Mouse (Mus musculus): ENCODE results near the gene Gm11983.
"Not testable (repeated sequence)": the region's sequence is repeated elsewhere in the genome, so short reads cannot be mapped to it uniquely, and the experiment has no call there.

The Gm11983 gene

DNA sequence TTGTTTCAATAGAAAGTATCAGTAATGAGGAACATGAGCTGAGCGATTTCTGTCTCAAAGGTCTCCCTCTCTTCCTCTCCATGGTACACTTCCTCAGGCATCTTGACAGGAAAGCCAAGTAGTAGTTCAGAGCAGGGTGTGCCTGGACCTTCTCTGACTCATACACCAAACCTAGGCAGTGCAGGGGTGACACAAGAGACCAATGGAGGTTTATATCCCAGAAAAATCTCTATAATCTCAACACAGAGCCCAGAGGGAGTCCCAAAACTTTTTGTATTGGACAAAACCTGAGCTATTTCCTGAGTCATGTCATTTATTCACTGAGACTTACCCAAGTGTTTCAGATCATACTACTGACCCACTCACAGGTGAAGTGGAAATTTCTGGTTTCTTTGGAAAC, at the start of gene Gm11983:
TSS of gene Gm11983 (minus strand) at position 101 of the 400 bp plus-strand sequence.
- no peak for DNase-seq (ENCODE audit: extremely low read depth, insufficient read length, low spot score)

DNA sequence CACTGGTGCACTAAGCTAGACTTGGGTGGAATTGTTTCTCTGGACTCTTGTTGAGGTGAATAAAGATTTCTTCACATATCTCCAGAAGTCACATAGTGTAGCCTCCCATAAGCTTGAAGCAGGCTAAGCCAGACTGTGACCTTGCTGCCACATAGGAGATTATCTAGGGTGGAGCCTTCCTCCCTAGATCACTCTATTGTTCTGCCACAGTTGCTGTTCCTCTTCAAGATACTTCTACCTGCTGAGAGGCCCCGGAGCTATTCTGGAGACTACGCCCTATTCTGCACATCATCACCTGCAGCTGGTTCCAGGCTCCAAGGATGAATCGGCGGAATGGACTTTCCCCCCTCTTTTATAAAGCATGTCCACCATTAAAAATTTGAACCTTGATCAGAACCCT, 45.6 kb upstream of the Gm11983 start:
- DNase-seq (ENCODE audit: extremely low read depth, insufficient read length, low spot score): not testable (repeated sequence)

DNA sequence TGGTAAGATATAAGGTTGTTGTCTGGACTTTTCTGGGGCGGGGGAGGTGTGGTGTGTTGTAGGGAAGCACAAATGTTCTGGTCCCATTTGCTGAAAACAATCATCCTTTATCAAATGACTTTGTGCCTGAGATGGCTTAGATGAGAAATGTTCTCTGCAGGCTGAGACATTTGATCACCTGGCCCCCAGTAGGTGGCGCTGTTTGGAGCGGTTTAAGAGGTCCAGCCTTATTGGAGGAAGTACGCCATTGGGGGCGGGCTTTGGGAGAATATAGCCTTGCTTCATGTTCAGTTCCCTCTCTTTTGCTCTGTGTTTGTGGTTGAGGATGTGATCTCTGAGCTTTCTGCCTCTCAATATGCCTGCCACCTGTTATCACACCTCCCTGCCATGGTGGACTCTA, 44.2 kb upstream of the Gm11983 start:
- no peak for DNase-seq (ENCODE audit: extremely low read depth, insufficient read length, low spot score)

DNA sequence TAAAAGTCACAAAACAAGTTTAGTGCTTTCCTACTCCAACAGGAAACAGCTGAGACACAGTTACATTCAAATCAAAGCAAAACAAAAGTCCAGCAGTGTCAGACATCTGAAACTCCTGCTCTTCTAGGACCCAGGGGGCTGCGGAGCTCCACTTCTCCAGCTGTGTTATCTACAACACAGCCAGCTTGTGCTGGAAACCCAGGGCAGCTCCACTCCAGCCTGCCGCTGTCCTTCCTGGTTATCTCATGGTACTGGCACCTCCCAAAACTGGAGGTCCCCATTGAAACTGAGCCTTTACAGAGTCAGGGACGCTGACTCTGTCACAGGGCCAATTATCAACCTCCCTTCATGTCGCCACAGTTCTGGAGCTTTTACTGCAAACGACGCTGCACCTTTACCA, 40.3 kb upstream of the Gm11983 start:
- no peak for DNase-seq (ENCODE audit: extremely low read depth, insufficient read length, low spot score)

DNA sequence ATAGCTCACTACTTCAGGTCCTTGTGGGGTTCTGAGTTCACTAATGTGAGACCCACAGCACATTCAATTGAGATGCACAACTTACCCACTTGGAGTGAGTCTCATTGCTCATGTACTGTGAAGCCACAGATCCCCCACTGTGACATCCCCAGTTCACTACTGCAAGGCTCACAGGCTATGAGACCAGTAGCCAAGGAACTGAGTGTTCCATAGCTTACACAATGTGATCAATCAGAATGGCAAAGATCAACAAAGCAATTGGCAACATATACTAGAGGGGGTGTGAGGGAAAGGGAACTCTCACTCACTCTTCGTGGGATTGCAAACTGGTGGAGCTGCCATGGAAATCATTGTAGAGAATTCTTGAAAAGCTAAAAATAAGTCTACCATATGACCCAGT, 33.5 kb upstream of the Gm11983 start:
- DNase-seq (ENCODE audit: extremely low read depth, insufficient read length, low spot score): no peak

DNA sequence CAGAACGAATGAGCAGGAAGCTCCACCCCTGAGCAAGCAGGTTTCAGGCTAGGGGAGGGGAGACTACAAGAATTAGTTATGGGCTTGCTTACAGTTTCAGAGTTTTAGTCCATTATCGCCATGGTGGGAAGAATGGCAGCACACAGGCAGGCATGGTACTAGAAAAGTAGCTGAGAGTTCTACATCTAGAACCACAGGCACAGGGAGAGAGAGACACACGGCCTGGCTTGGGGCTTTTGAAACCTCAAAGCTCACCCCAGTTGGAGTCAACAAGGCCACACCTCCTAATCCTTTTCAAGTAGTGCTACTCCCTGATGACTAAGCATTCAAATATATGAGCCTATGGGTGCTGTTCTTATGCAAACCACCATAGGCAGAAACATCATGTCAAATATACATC, 28.1 kb upstream of the Gm11983 start:
- no peak for DNase-seq (ENCODE audit: extremely low read depth, insufficient read length, low spot score)

DNA sequence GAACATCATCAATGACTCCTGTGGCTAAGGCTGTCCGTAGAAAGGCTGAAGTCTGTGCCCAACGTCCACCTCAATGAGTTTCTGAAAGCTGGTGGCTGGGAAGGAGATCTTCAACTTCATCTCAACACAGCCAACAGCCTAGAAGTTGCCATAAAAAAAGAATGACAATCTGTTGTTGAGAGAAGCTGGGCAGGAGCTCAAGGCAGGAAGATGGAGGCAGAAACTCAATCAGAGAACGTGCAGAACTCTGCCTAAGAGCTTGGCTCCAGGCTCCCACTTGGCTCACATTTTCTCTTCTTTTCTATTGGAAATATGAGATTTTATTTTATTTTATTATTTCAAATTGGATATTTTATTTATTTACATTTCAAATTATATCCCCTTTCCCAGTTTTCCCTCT, 24.7 kb upstream of the Gm11983 start:
- DNase-seq (ENCODE audit: extremely low read depth, insufficient read length, low spot score): no peak

DNA sequence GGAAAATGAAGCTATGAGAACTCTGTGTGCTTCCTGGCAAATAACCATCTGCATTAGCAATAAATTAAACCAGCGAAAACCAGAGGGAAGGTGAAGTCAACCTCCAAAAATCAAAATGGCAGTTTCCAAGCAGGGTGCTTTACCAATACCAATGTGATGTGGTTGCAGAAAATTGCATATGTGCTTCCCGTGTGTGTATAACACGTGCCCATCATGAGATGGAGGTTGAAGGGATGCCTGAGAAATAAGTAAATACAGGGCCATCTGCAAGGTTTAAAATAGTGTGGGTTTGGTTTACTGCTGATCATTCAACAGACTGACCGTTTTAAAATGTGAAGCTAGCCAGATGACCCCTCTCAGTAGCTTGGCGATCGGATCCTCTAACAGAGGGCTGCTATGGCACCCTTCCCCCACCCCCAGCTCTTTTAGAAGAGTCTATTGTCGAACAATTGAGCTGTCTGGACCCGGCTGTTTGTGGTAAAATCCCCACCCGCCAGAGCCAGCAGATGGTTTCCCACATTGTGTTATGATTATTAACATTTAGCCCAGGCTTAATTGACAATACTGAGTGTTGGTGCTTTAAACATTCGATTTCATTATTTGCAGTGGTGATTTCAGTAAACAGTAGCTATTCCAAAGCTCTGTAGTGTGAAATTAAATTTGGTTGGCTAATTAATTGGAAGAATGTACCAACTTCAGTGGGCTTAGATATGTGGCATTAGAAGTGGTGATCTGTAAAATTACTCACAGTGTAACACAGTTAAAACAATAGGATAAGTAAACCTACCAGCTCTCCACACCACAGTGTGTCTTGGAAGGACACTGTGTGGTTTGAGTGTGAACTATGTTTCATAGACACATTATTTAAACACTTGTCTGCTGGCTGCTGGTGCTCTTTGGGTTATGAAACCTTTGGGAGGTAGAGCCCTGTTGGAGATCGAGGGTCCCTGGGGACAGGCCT, 22.7 kb upstream of the Gm11983 start:
- no peak for DNase-seq (ENCODE audit: extremely low read depth, insufficient read length, low spot score)

DNA sequence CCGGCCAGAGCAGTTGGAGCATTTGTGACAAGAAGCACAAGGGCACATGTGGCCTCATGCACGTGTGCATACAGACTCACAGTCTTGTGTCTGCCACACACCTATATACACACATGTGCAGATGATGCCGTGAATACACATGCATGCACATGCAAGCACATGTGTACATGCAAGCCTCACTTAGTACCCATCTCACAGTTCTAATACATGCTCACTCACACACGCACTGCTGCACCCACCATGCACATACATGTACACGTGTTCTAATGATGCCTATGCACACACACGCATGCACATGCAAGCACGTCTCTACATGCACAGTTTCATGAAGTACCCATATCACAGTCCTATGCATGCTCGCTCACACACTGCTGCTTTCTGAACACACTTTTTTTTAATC, 21.6 kb upstream of the Gm11983 start:
- DNase-seq (ENCODE audit: extremely low read depth, insufficient read length, low spot score): no peak

DNA sequence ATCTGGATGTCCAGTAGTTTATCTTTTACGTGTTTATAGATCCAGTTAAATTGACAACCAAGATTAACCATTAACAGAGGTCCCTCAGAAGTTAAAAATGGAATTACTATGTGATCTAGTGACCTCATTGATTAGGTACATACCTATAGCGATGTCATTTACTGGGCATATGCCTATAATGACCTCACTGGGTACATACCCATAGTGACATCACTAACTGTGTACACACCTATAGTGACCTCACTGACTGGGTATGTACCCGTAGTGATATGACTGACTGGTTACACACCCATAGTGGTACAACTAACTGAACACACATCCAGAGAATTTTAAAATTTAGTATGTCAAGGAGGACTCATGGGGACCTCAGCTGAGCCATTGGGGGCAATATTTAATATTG, 18.5 kb upstream of the Gm11983 start:
- no peak for DNase-seq (ENCODE audit: extremely low read depth, insufficient read length, low spot score)

DNA sequence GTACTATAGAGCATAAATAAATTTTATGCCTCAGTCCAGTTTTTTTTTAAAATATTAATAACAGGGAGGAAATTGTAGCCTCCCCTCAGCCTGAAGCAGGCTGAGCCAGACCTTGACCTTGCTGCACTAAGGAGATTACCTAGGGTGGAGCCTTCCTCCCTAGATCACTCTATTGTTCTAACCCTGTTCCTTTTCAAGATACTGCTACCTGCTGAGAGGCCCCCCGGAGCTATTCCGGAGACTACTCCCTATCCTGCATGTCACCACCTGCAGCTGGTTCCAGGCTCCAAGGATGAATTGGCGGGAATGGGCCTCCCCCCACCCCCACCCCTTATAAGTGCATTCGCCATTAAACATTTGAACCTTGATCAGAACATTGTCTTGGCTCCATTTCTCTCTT, 15.9 kb upstream of the Gm11983 start:
- not testable (repeated sequence) for DNase-seq (ENCODE audit: extremely low read depth, insufficient read length, low spot score)

DNA sequence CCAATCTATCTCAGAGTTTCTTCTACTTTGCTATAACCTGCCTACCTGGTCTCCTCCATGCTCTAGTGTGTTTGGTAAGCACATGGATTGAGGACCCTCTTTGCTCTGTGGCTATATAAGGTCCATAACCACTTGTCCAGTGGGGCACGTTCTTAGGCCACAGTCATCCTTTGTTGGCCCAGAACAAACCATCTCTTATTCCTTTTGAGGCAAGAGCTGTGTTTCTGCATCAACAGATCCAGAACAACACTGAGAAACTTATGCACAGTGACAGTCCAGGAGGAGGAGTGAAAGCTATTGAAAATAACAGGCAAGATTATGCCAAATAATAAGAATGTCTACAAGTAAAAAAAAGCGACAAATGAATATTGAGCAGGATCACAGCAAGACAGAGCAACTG, 6.4 kb upstream of the Gm11983 start:
- no peak for DNase-seq (ENCODE audit: extremely low read depth, insufficient read length, low spot score)

DNA sequence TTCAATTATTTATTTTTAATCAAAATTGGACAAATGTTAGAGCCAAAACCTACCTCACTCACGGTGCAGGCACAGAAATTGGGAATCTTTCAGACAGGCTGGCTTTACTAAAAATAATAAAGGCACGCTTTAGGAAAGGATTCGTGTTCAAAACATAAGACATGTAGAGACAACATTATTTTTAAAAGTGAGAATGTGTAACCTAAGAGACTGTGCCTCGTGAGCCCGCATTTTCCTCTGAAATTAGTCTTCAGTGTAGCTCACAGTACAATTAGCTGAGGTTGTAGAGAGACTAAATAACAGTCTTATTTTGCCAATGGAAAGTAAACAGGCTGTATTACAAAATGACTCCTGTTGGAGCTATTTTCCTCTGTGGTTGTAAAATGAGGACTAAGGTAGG, 4.7 kb upstream of the Gm11983 start:
- no peak for DNase-seq (ENCODE audit: extremely low read depth, insufficient read length, low spot score)

DNA sequence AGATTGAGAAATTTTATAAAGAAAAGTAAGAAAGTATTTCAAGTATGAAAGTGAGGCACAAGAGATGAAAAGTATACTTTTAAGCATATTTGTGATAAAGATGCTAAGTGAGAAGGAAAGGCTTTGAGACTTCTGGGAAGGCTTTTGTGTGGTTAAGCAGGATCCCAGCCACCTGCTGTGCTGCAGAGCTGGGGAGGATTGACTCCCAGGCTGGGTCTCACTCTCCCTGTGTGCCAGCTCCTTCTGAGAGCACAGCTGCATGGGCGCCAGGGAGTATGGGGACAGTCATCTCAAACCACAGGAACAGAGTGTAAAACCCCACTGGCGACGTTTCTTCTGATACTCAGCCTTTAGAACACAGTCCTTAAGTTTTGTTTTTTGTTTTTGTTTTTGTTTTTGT, 3.3 kb upstream of the Gm11983 start:
- DNase-seq (ENCODE audit: extremely low read depth, insufficient read length, low spot score): no peak

DNA sequence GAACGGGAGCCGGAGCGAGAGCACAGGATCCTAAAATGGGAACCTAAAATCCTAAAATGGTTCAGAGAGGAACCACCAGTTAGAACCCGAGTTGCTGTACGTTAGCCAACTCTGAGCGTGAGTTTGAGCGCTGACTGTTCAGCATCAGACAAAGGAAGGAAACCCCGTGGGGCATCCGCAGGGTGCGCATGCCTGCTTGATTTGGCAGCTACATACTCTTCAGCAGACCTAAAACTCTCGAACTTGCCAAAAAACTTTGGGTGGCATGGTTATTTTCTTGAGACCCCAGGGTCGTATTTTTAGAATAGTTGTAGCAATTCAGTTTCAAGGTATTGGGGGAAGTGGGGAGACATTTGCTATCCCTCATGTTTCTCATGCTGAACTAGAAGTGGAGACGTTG, 2.8 kb downstream of the Gm11983 start:
- no peak for DNase-seq (ENCODE audit: extremely low read depth, insufficient read length, low spot score)

DNA sequence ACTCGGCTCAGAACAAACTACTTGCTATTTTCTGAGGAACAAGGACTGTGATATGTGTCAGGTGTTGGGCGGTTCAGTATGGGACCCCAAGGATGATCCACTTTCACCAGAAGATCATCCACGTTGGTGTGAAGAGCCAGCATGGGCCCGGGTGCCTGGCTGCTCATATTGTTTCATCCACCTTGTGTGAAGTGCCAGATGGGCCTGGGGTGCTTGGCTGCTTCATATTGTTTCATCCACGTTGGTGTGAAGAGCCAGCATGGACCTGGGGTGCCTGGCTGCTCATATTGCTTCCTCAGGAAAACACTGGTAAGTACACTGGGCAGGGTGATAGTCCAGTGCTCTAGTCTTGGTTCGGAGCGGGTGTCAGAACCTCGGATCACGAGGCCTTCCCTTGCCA, 3.7 kb downstream of the Gm11983 start:
- no peak for DNase-seq (ENCODE audit: extremely low read depth, insufficient read length, low spot score)

DNA sequence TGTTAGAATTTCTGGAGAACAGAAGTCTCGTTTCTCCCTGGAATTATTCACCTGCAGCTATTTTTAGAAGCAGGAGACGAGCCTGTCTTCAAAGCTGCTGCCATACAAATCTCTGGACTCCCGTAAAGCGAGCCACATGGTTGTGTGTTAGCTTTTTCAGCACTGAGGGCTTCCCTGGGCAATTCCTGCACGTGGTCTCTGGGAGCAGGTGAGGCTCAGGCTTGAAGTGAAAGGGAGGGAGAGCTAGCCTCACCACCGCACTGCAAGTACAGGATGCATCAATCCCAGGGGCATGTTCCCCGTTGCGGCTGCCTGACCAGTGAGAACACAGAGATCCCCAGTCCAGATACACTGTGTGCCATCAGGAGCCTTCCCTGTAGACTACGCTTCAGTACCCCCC, 5.5 kb downstream of the Gm11983 start:
- no peak for DNase-seq (ENCODE audit: extremely low read depth, insufficient read length, low spot score)

DNA sequence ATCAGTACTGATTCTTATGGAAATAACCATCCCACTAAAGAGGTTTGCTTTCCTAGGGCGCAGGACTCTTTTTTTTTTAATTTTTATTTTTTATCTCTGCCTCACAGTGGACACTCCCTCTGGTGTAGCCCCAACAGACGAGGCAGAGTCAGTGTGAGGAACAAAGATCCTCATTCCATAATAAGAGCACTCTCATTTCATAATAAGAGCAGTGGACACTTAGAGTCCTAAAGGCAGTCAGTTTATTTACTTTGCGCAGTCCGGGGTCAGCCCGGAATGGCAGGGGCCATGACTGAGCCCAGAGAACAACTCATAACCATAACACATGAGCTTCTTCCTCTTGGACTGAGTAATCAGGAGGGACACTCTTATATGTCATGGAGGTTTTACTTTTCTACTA, 9.3 kb downstream of the Gm11983 start:
- no peak for DNase-seq (ENCODE audit: extremely low read depth, insufficient read length, low spot score)

DNA sequence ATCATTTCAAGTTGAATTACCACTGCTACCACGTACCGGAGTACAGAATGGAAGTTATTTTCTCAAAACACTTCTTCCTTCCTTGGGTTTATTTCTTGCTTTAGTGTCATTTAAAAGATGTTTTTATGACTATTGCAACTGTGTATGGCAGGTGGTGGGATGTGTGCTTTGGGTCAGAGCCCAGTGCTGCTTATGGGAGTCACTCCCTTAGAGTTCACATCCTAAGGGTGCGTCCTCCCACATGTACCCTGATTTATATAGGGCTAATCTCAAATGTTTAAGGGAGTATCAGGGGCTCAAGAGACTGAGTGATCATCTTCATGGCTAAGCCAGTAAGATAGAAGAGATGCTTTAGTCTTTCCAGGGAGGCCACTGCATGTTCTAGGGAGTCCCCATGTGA, 11.3 kb downstream of the Gm11983 start:
- no peak for DNase-seq (ENCODE audit: extremely low read depth, insufficient read length, low spot score)

DNA sequence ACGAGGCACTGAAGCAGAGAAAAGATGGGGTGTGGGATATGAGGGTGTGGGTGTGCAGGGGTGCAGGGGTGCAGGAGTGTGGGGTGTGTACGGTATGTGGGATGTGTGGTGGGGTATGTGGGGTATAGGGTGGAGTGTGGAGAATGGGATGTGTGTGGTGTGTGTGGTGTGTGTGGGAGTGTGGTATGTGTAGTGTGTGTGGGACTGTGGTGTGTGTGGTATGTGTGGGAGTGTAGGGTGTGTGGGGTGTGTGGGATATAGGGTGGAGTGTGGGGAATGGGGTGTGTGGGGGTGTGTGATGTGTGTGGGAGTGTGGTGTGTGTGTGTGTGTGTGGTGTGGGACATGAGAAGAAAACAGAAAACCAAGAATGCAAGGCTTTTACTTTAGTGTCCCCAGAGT, 14.3 kb downstream of the Gm11983 start:
- DNase-seq (ENCODE audit: extremely low read depth, insufficient read length, low spot score): no peak

DNA sequence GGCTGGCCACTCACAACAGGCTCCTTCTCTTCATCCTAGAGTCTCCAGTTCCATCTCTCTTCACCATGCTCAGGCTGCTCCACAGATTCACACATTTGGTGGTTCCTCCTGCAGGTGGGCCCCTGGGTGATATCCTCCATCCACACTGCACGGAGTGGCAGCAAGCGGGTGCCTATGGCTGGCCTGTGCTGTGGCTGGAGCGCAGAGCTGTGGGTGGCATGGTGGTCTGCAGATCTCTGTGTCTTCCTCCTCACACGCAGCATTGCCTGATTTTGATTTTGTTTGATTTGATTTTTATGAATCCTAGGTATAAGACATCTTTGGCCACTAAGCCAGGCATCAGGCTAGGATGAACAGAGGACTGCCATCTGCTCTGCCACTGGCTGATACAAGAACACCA, 23.0 kb downstream of the Gm11983 start:
- DNase-seq (ENCODE audit: extremely low read depth, insufficient read length, low spot score): no peak

DNA sequence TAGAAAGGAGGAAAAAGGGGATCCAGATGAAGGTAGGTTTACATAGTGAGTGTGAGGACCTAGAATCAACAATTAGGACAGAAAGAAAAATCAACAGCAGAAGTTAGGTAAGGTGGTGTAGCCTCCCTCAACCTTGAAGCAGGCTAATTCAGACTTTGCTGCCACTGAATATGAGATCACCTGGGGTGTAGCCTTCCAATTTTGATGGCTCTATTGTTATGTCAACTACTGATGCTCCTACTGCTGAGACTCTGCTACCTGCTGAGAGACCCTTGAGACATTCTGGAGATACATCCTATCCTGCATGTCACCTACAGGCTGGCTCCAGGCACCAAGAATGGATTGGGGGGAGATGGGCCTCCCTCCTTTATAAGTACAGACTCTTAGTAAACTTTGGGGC, 34.6 kb downstream of the Gm11983 start:
- DNase-seq (ENCODE audit: extremely low read depth, insufficient read length, low spot score): not testable (repeated sequence)

DNA sequence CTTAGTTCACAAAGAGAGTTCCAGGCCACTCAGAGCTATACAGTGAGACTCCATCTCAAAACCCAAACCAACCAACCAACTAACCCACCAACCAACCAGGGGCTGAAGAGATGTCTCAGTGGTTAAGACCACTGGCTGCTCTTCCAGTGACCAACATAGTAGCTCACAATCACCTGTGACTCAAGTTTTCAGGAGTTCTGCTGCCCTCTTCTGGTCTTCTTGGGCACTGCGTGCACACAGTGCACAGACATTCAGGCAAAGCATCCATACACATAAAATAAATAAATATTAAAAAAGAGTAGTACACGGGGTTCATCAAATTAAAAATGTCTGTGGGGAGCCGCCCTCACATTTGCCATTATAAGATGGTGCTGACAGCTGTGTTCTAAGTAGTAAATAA, 46.8 kb downstream of the Gm11983 start:
- no peak for DNase-seq (ENCODE audit: extremely low read depth, insufficient read length, low spot score)
